23 mouse cellular contexts compared by ENCODE assay signal in genomic region chr11:76252036-76252435, GRCm38 (mm10). TPM values are rescaled to one million over a fixed set of nuclear protein-coding genes. Genes with fewer than 3 reads are reported as not detected.
DNase-seq lines count a peak whose midpoint lies in the region; ATAC-seq and TF ChIP-seq lines count a peak whose summit lies in the region.
"Had no signal": no experiment of that assay in that cellular context is flagged by ENCODE, and none has a peak within 500 bp of the region (broad histone marks: within the 10 kb centered on the region; RNA-seq: fewer than 3 reads in every experiment).

No protein-coding gene starts in this region.

- no peaks in the 10 kb centered on the region for H3K27me3 ChIP-seq in lung, postnatal 0 days (replicated peaks; ENCODE audit: insufficient read depth, low read length)
- H3K27me3 ChIP-seq: hindbrain, embryonic 15.5 days; lung, embryonic 15.5 days; neural tube, embryonic 15.5 days had no signal

- no peak overlapping the region for H3K27ac ChIP-seq in lung, postnatal 0 days (ENCODE audit: low read length)
- H3K27ac ChIP-seq: heart, embryonic 10.5 days; hindbrain, embryonic 15.5 days; layer of hippocampus, adult 2 months; limb, embryonic 10.5 days; lung, embryonic 15.5 days; neural tube, embryonic 15.5 days had no signal

- H3K36me3 ChIP-seq in lung, postnatal 0 days (ENCODE audit: insufficient read depth, low read length): no peaks in the 10 kb centered on the region

- TF ChIP-seq CTCF in lung, postnatal 0 days (IDR thresholded peaks at IDR 0.05): no peak

- H3K4me1 ChIP-seq in lung, postnatal 0 days (ENCODE audit: insufficient read depth, low read depth, low read length): no peaks in the 10 kb centered on the region
- H3K4me1 ChIP-seq: lung, embryonic 15.5 days had no signal

- no peak overlapping the region for H3K4me2 ChIP-seq in lung, postnatal 0 days (replicated peaks; ENCODE audit: low read depth, low read length)
- H3K4me2 ChIP-seq: hindbrain, embryonic 15.5 days; liver, embryonic 11.5 days; lung, embryonic 15.5 days; neural tube, embryonic 15.5 days had no signal

- no peak overlapping the region for H3K9ac ChIP-seq in lung, postnatal 0 days (replicated peaks; ENCODE audit: low read depth)
- H3K9ac ChIP-seq: hindbrain, embryonic 15.5 days; lung, embryonic 15.5 days; neural tube, embryonic 15.5 days had no signal

- no peaks in the 10 kb centered on the region for H3K9me3 ChIP-seq in lung, postnatal 0 days (ENCODE audit: low read length)
- H3K9me3 ChIP-seq: heart, embryonic 10.5 days; hindbrain, embryonic 15.5 days; limb, embryonic 10.5 days; lung, embryonic 15.5 days; neural tube, embryonic 15.5 days had no signal

- 56% methylated on average over 3 of the region's 3 CpGs for WGBS in lung, postnatal 0 days

- H3K4me3 ChIP-seq in lung, postnatal 0 days (ENCODE audit: low read depth, low read length): no peak overlapping the region
- H3K4me3 ChIP-seq: heart, embryonic 10.5 days; hindbrain, embryonic 15.5 days; layer of hippocampus, adult 2 months; limb, embryonic 10.5 days; lung, embryonic 15.5 days; myocyte; neural tube, embryonic 15.5 days had no signal

- ATAC-seq in lung, postnatal 0 days: no peak
- ATAC-seq: intestine, postnatal 0 days had no signal

- no peak for TF ChIP-seq EP300 in lung, postnatal 0 days (IDR thresholded peaks at IDR 0.05)

- intact Hi-C loops in left cerebral cortex, postnatal 4 days (cut with DNase I): loop anchor here (2.0 kb wide), 1 partner anchor 147 kb away; the partner anchor contains the start of gene Nxn
- intact Hi-C loops in left cerebral cortex, postnatal 36 days (cut with DNase I): no loop called here
- intact Hi-C loops in gastrocnemius, postnatal 14 days (cut with DNase I; ENCODE audit: low total_unique reads): no loop called here

- DNase-seq in adrenal gland, postnatal 14 days: peak; percentile 61
- no peak for DNase-seq in adrenal gland, postnatal 4 days (ENCODE audit: low spot score in 2 of 2)
- peak; percentile 60 for DNase-seq in left cerebral cortex, postnatal 4 days
- DNase-seq in left cerebral cortex, postnatal 36 days (ENCODE audit: low spot score in 2 of 2): no peak
- DNase-seq in cerebellum, postnatal 14 days: peak; percentile 75 to 76
- no peak for DNase-seq in gastrocnemius, postnatal 14 days
- DNase-seq in lung, postnatal 0 days (ENCODE audit: low spot score): no peak
- no peak for DNase-seq in right cerebral cortex, postnatal 14 days
- DNase-seq: adrenal gland, postnatal 36 days; gastrocnemius, postnatal 36 days; heart, postnatal 10 days; midbrain, embryonic 14.5 days; thymus, adult 18-20 months had no signal

RNA-seq across cellular contexts. Expression of gene Glod4, which starts 8.5 kb away (rescaled TPM):
- total RNA-seq in adrenal gland, postnatal 14 days (2021): 75.2 and 79.0 TPM in 2 replicates
- total RNA-seq in adrenal gland, postnatal 4 days (2021): 100 to 1,000 TPM in 1 of 2 experiments, 10 to 100 TPM in 1; 85.6 to 109 TPM
- 10 to 100 TPM; 49.7 to 62.0 TPM for total RNA-seq in left cerebral cortex, postnatal 4 days (2021)
- total RNA-seq in left cerebral cortex, postnatal 36 days (2021): 10 to 100 TPM; 47.7 to 58.2 TPM
- total RNA-seq in gastrocnemius, postnatal 14 days (2021): 10 to 100 TPM; 25.2 to 28.0 TPM
- 85.9 and 99.6 TPM in 2 replicates for polyA plus RNA-seq in lung, postnatal 0 days (2015; fragmentation: Nextera tagmentation; extraction: Ambion mirVana)

RNA-seq across cellular contexts. Expression of gene Mrm3, which starts 8.5 kb away (rescaled TPM):
- total RNA-seq in adrenal gland, postnatal 14 days (2021): 23.8 and 25.0 TPM in 2 replicates
- 10 to 100 TPM; 21.3 to 22.1 TPM for total RNA-seq in adrenal gland, postnatal 4 days (2021)
- 10 to 100 TPM; 14.0 to 16.8 TPM for total RNA-seq in left cerebral cortex, postnatal 4 days (2021)
- 10 to 100 TPM; 17.3 to 17.8 TPM for total RNA-seq in left cerebral cortex, postnatal 36 days (2021)
- 10 to 100 TPM; 13.4 to 14.4 TPM for total RNA-seq in gastrocnemius, postnatal 14 days (2021)
- polyA plus RNA-seq in lung, postnatal 0 days (2015; fragmentation: Nextera tagmentation; extraction: Ambion mirVana): 7.7 and 8.0 TPM in 2 replicates

RNA-seq across cellular contexts. Expression of gene Gemin4, which starts 34.6 kb away (rescaled TPM):
- total RNA-seq in adrenal gland, postnatal 14 days (2021): 6.0 and 7.1 TPM in 2 replicates
- total RNA-seq in adrenal gland, postnatal 4 days (2021): 10 to 100 TPM in 1 of 2 experiments, 1 to 10 TPM in 1; 9.6 to 10.3 TPM
- total RNA-seq in left cerebral cortex, postnatal 4 days (2021): 10 to 100 TPM in 1 of 2 experiments, 1 to 10 TPM in 1; 7.7 to 10.3 TPM
- 1 to 10 TPM; 7.7 to 9.6 TPM for total RNA-seq in left cerebral cortex, postnatal 36 days (2021)
- total RNA-seq in gastrocnemius, postnatal 14 days (2021): 1 to 10 TPM; 1.9 to 2.9 TPM
- polyA plus RNA-seq in lung, postnatal 0 days (2015; fragmentation: Nextera tagmentation; extraction: Ambion mirVana): 8.8 and 13.8 TPM in 2 replicates

RNA-seq across cellular contexts. Expression of gene Dbil5, which starts 34.6 kb away (rescaled TPM):
- total RNA-seq in adrenal gland, postnatal 14 days (2021): 1.3 TPM in 1 of 2 replicates, not detected in the other
- under 1 TPM in 1 of 2 experiments, not detected in 1; 0.59 TPM for total RNA-seq in adrenal gland, postnatal 4 days (2021)
- total RNA-seq in left cerebral cortex, postnatal 4 days (2021): not detected
- 1 to 10 TPM; 1.0 to 1.3 TPM for total RNA-seq in left cerebral cortex, postnatal 36 days (2021)
- under 1 TPM in 1 of 2 experiments, not detected in 1; 0.42 TPM for total RNA-seq in gastrocnemius, postnatal 14 days (2021)
- 0.77 and 0.87 TPM in 2 replicates for polyA plus RNA-seq in lung, postnatal 0 days (2015; fragmentation: Nextera tagmentation; extraction: Ambion mirVana)
- total RNA-seq: adrenal gland, postnatal 36 days; gastrocnemius, postnatal 36 days; megakaryocyte progenitor cell, adult 5-6 weeks had no signal

Comparison
In these comparisons a context has a peak if more than half of its experiments do, and no peak if none do; other contexts are left out.
1. DNase-seq: peak in adrenal gland, postnatal 14 days (single experiment), left cerebral cortex, postnatal 4 days (single experiment) and cerebellum, postnatal 14 days (2 of 2); none in adrenal gland, postnatal 4 days (0 of 2), left cerebral cortex, postnatal 36 days (0 of 2), gastrocnemius, postnatal 14 days (single experiment), lung, postnatal 0 days (single experiment) and right cerebral cortex, postnatal 14 days (single experiment).